Mouse (Mus musculus): Measurements from ENCODE around the gene F830045P16Rik.
"Not testable (repeated sequence)": the region's sequence is repeated elsewhere in the genome, so short reads cannot be mapped to it uniquely, and the experiment has no call there.

Gene F830045P16Rik

DNA sequence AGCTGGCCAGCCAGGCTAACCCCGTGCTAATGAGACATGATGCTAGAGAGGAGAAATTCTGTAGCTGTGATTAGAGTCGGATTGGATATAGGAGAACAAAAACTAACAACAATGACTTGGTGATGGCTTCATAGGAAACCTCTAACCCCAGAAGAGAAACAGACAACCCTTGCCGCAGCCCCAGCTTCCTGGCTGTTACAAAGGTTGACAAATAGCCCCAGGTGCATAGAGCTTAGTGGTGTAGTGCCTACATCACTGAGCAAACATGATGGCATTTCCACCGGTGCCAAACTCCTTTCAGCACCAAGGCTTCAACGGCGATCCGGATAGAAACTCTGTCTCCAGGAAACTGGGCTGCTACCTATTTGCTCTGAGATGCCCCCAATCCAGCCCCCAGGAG is 9.2 kb upstream of the F830045P16Rik start:
- no peak for DNase-seq (ENCODE audit: low read depth, low spot score)

DNA sequence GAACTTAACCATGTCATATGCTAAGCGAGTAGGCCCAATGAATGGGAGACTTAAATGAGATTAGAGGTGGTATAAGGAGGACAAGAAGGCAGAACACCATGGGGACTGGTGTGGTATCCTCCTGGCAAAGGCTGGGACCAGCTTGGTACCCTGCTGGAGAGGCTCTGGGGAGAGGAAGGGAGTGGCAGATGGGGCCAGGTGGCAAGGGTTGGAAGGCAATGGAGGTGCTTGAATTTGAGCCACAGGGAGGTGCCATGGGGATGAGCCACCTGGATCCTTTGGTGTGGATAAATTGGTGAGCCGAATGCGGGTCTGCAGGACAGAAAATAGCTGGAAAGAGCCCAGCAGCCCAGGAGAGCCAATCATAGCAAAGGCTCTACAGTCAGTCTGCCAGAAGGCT is 8.5 kb upstream of the F830045P16Rik start:
- DNase-seq (ENCODE audit: low read depth, low spot score) = no peak

DNA sequence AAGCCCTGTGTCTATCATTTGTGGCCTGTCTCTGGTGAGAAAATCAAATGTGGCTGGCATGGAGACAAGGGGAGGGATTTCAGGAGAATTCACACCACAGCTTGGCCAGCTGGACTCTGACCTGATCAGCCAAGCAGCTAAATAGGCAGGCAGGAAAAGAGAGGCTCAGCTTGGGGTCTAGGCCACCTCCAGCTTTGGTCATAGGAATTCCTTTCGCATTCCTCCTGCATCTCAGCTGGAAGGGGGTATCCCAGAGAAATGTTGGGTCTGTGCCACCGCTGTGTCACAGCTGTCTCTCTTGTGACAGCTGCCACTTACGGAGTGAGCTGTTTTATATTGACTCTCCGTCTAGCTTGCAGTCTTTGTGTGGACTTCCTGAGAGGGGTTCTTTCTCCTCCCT is 8.0 kb upstream of the F830045P16Rik start:
- DNase-seq (ENCODE audit: low read depth, low spot score) = no peak

DNA sequence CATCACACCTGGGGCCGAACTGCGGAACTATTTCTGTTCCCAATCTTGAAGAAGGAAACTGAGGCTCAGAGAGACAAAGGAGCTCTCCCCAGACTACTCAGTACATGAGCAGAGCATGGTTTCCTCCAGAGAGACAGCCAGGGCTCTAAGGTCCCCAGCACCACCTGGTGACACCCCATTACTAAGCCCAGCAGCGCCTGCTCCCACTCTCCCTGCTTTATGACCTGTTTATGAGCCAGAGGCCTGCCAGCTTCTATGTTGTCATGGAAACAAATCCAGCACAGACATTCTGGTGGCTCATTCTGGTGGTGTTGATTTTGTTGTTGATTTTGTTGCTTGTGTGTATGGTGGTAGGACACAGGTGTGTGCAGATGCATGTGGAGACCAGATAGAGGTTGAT is 3.6 kb upstream of the F830045P16Rik start:
- DNase-seq (ENCODE audit: low read depth, low spot score) = no peak

DNA sequence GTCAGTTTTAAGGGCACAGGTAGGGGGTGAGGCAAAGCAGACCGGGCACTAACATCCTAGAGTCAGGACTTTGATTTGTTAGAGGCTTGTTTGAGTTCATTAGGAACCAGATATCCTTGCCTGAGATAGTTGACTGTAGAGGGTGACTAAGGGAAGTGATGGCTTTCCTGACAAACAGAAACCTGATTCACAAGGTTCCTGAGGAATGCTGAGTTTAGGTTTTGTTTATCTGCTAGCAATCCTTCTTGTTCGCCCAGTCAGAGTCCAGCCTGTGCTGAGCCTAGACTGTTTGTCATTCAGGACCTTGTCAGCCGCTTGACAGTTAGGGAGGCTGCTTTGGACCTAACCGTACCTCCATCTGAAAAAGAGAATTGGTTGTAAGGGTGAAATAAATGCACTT is 2.8 kb upstream of the F830045P16Rik start:
- DNase-seq (ENCODE audit: low read depth, low spot score) = no peak

DNA sequence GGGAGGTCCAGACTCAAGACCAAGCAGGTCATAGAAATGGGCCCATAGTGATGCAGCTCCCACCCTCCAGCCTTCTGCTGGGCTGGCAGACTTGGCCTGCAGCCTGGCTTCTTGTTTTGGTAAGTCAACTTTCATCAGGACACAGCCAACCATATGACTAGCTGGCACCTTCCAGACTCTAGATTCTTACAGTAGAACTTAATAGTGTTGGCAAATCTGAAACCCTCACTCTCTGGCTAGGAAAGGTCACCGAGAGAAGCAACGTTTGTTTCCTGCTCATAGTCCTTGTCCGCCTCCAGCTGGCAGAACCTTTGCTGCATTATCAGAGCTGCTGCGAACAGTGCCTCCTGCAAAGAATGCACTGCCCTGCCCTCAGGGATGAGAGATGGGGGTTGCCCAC is 1.5 kb upstream of the F830045P16Rik start:
- DNase-seq (ENCODE audit: low read depth, low spot score) = no peak

DNA sequence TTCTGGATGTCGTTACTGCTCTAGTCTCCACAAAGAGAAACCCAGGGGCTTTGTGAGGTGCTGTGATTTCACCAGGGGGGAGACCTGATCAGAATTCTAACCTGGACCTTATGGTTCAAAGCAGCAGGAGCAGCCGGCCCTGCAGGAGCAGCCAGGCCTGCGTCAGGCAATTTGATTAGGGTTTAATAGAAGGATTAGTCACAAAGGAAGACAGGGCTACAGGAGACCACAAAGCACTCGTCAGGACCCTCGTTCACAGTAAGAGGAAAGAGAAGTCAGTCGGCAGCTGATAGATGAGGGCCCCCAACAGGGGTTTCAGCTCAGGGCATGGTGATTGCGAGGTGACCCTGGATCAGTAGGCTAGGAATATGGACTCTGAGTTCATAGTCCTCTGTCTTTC is 958 bp upstream of the F830045P16Rik start:
- no peak for DNase-seq (ENCODE audit: low read depth, low spot score)

DNA sequence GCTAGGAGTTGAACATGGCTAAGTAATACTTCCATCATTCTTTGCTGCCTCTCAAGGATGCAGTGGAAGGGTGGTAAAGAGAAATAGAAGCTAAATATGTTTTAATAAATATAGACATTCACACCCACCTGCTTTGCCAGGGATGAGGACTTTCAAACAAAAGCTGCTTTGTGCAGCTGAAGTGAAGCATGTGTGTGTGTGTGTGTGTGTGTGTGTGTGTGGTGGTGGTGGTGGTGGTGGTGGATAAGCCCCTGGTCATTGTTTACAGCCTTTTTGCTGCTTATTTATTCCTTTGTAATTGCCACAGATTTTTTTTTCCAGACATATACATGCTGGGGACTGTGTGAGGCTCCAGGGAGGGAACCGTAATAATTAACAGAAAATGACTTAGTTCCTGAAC is 524 bp upstream of the F830045P16Rik start:
- no peak for DNase-seq (ENCODE audit: low read depth, low spot score)

DNA sequence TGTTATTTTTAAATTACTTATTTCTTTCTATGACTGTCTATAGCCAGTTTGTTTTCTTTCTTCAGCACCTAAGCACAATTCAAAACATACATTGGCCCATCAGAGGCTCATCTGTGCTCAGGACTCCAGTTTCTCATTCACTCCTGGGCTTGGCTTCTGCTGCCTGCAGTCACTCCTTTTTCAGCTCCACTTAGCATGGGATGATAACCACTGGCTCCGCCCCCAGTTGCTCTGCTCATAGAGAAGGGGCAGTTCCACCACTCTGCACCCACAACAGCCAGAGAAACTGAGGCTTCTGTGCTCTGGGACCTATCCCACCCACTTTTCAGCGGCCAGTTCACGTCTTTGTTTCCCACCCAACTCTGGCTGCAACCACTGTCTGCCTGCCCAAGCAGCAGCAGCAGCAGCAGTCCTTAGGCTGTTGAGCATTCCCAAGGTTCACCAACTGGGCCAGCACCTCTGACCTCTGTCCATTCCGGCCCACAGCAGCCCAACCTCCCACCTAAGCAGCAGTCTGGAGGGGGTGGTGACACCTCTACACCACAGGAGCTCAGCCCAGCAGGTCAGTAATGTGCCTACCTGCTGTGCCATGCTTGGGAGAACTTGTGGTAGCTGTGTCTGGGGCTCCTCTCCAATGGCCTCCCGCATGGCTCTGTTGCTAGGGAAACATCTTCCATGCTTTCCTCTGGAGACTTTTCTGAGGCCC is 1.4 kb downstream of the F830045P16Rik start:
- DNase-seq (ENCODE audit: low read depth, low spot score) = no peak

DNA sequence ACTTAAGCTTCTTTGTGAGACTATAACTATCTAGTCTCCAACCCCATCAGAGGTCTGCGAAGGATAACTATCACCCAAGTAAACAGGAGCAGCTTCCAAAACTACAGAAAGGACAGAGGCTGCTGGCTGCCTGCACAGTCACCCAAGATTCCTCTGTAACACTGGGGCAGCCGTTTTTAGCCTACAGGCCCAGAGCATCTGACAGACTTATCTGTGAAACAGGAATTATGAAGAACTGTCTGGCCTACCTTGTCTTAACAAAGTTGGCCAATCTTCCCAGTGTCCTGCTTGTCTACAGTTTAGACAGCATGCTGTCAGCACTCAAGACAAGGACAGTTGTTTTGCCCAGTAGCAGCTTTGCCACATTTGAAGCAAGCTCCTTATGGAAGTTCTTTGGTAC is 4.5 kb downstream of the F830045P16Rik start:
- no peak for DNase-seq (ENCODE audit: low read depth, low spot score)

DNA sequence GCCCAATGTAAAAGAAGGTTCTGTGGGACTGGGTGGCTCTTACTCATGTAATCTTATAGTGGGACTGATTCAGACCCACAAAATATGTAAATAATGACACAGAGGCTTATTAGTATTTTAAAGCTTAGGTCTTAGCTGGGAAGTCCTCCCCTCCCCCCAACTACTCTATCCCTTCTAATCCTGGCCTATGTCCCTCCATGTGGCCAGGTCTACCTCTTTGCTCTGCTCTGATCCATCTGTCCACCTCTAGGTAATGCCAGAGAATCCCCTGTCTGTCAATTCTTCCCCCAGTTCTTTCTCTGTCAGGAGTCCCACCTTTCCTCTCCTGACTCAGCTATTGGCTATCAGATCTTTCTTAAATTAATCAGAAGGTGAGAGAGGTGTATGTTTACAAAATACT is 5.3 kb downstream of the F830045P16Rik start:
- no peak for DNase-seq (ENCODE audit: low read depth, low spot score)

DNA sequence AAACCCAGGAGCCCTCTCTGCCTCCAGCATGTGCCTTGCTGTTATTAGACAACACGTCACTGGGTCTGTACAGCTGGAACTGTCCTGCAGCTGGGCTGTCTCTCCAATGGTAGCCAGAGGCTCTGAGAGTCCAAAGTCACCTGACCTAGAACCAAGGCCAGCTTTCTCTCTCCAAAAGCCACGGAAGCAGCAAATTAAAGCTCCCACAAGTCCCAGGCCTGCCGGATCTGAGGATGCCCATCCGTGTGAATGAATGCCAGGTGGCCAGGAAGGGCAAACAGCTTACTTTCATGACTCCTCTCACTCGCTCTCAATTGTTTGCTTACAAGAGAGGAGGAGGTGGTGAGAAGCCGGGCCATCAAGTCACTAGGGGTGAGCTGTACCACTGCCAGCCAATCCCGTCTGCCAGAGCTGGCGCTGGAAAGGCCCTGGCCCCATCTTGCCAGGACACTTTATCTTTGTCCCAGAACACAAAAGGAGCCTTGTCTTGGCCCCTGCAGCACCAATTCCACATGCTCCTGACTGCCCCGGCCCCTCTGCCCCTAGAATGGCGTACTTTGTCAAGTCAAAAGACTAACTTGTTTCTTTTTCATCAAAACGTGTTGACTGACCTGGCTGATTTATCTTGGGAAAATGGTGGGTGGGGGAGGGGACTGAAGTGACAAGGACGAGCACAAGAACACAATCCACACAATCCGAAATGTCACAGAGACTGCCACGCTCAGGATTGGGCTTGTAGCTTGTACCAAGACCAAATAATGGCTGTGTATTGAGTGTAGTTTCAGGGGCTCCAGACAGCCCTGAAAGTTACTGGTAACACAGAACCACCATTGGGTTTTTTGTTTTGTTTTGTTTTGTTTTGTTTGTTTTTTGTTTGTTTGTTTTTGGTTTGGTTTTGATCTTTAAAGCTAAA is 6.8 kb downstream of the F830045P16Rik start:
- DNase-seq (ENCODE audit: low read depth, low spot score) = no peak

DNA sequence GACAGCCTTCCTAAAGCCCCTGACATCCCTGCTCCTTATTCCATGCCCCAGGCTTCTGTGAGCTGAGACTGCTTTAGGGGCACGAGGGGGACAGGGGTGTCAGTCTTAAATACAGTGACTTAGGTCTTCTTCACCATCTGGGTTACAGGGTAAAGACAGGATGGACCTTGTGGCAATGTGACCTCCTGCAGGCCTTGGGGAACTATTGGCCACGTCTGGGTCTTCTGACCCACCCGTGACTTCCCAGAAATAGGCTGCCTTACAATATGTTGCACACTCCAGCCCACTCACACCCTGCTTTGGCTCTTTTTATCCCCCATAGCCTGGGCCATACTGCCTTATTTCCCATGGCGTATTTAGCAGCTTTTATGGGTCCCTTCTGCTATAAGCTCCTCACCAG is 8.5 kb downstream of the F830045P16Rik start:
- no peak for DNase-seq (ENCODE audit: low read depth, low spot score)

DNA sequence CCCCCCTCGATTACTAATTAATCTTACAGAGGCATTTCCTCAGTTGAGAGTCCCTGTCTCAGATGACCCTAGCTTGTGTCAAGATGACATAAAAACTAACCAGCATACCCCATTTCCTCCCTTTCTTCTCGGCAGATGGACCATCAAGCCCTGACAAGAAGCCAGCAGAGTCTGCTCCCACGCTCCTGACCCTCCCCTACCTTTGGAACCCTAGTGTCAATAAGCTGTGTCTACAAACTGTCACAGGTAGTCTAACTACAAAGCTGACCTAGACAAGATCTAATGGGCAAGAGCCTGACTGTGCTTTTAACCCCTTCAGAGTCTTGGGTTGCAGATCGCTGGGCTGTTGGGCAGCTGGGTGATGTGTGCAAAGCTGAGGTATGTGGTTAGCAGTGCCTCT is 10.1 kb downstream of the F830045P16Rik start:
- DNase-seq (ENCODE audit: low read depth, low spot score) = no peak

DNA sequence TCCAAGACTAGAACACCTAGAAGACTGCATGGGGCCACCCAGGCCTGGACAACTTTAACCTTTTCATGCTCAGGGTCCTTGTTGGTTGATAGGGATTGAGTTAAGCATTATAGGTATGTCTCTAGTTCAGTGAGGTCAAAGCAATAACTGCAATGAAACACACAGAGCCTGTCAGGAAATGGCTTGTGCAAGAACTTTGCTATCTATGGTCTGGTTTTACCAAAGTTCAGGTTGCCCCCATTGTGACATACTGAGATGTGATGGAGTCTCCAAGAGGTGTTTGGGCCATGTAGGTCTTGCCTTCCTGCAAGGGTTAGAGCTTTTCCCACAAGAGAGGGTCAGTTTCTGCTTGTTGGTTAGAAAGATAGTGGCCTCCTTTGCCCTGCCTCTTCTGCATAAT is 10.8 kb downstream of the F830045P16Rik start:
- no peak for DNase-seq (ENCODE audit: low read depth, low spot score)

DNA sequence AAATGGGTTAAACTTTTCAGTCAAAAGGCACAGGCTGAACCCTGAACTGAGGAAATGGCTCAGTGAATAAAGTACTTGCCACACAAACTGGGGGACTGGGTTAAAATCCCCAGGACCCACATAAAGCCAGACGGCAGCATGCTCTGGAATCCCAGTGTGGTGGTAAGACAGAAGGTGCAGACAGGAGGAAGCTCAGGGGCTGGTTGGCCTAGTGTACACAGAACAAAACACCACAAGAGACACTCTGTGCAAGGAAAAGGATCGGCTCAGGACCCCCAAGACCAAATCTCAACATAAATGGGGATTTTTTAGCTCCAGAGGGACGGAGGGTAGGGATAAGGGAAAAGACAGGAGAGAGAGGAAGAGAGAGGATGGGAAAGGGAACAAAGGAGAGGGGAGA is 17.9 kb downstream of the F830045P16Rik start:
- DNase-seq (ENCODE audit: low read depth, low spot score) = no peak

DNA sequence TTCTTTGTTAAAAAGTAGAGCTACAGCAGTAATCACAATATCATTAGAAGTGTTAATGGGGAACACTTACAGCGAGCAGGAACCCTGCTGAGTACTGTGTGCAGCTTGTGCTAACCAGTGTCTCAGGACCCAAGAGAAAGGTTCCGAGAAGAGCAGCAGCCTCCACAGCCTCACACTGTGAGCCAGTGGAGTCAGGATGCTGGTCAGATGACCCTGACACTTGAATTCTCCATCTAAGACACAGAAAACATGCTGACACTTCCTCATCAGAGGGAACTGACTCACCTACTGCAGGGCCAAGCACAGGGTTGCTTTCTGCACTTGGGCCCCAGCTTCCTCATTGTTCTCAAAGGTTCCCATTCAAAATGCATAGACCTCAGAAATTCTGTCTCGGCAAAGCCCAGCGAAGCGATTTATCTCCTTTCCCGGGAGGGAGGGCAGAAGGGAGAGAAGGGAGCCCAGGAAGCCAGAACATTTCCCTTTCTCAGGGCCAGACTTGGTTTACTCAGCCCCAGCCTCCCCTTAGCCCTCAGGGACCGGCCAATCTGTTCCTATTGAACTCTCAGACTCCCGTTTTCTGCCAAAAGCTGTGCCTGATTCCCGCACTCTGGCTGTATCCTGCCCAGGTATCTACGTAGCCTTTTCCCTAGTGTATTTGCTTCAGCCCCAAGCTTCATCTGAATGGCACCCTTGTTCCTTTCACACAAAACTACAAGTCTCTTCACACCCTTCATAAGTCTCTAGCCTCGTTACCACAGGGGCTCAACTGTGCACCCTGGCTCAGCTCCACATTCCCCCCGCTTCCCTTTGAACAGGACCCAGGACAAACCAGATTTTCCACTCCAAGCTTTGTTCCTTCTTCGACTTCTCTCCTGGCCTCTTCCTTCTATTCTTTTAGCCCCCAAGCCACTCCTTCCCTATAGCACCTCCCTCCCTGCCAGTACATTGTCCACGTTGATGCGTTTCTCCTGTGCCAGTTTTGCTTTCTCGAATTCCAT is 21.2 kb downstream of the F830045P16Rik start:
- no peak for DNase-seq (ENCODE audit: low read depth, low spot score)

DNA sequence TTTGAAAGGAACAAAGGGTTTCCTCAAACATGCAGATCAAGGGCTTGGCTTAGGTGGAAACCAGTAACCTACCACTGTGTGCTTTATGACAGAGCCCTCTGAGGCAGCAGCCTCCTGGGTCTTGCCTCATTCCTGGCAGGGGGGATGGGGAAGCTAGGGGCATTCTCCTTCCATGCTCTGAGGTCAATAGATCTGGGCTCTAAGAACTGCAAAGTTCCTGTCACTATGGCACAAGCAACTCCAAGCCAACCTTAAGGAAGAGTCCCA is 22.1 kb downstream of the F830045P16Rik start:
- no peak for DNase-seq (ENCODE audit: low read depth, low spot score)

DNA sequence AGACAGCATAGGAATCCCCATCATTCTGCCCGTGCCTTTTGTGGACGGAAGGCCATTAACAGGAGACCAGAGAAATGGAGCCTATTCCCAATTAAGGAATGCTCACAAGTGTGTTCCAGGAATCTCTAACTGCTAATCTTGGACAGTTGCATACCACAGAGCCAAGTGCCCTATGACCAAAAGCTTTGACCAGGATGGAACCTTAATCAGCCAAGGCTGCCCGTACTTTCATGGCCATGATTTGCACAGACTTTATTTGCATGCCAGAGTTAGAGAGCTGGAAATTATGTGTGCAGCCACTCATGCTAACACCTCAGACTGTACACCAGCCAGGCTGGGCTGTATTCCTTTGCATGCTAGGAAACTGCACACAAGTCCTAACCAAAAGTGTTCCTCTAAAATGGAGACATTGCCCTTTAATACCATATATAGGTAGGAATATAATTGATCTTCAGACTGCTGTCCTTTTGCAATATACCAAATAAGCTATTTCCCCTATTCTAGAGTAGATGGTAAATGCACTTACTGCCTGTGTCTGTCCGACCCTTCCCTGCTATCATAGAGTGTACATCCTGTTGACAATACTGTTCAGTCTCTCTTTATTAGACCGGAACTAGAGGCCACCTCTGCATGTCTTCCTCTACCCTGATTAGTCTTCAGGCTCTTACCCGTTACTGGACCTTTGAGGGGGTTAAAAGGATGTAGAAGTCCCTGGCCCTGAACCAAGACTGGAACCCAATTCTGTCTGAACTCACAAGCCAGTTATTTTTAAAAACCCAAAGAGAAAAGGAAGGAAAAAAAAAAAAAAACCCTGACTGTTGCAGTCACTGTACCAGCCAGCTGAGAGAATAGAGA is 22.6 kb downstream of the F830045P16Rik start:
- no peak for DNase-seq (ENCODE audit: low read depth, low spot score)

DNA sequence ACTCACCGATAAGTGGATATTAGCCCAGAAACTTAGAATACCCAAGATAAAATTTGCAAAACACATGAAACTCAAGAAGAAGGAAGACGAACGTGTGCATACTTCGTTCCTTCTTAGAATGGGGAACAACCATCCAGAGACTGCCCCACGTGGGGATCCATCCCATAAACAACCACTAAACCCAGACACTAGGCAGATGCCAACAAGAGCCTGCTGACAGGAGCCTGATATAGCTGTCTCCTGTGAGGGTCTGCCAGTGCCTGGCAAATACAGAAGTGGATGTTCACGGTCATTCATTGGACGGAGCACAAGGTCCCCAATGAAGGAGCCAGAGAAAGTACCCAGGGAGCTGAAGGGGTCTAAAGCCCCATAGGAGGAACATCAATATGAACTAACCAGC is 24.3 kb downstream of the F830045P16Rik start:
- DNase-seq (ENCODE audit: low read depth, low spot score) = not testable (repeated sequence)

DNA sequence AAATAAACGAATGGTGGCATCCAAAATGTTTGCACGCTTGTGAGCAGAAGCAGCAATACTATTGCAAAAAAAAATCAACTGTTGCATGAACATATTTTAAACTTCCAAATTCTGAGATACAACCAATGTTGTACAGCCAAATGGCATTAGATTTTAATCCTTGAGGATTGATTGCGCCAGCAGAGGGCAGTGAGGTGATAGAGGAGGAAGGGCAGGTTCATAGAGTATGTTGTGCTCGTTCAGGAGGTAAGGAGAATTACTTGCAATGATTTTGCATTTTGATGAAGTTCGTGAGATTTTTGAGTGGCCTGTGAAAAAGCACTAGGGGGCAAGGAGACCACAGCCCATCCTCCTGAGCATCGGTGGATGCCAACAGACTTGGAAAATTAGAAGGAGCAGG is 33.8 kb downstream of the F830045P16Rik start:
- DNase-seq (ENCODE audit: low read depth, low spot score) = peak; percentile 37
